Mouse (Mus musculus) midbrain, embryonic 12.5 days (tissue): ENCODE measurements around the gene Agap1. TPM values are rescaled to one million over a fixed set of nuclear protein-coding genes. Genes with fewer than 3 reads are reported as not detected.

ENCODE experiments used
- ATAC-seq: fragments of 200-750 bp; cut with Nextera tagmentation; 2 replicates; pipeline ENCODE4 v1.8.0; 2017; ENCODE audit warnings: low read depth, moderate TSS enrichment, moderate library complexity; ENCODE audit not compliant: low FRiP score
- H3K27ac ChIP-seq: fragments of 300-500 bp; sonication (generic); replicated peaks from 2 replicates; pipeline ENCODE4 v1.5.1; 2016; ENCODE audit warnings: mild to moderate bottlenecking
- H3K27me3 ChIP-seq: fragments of 300-500 bp; sonication (generic); 2 replicates; pipeline ENCODE4 v1.6.1; 2016; ENCODE audit warnings: mild to moderate bottlenecking
- H3K36me3 ChIP-seq: fragments of 300-500 bp; sonication (generic); 2 replicates; pipeline ENCODE4 v1.6.1; 2016
- H3K4me1 ChIP-seq: fragments of 300-500 bp; sonication (generic); 2 replicates; pipeline ENCODE4 v1.6.1; 2016
- H3K4me2 ChIP-seq: fragments of 300-500 bp; sonication (generic); replicated peaks from 2 replicates; pipeline ENCODE4 v1.6.1; 2016; ENCODE audit warnings: mild to moderate bottlenecking, moderate library complexity
- H3K4me3 ChIP-seq: fragments of 300-500 bp; sonication (generic); 2 replicates; pipeline ENCODE4 v1.5.1; 2016; ENCODE audit warnings: mild to moderate bottlenecking
- H3K9ac ChIP-seq: fragments of 300-500 bp; sonication (generic); replicated peaks from 2 replicates; pipeline ENCODE4 v1.6.1; 2016; ENCODE audit warnings: mild to moderate bottlenecking, moderate library complexity
- H3K9me3 ChIP-seq: fragments of 300-500 bp; sonication (generic); 2 replicates; pipeline ENCODE4 v1.6.1; 2016; ENCODE audit warnings: mild to moderate bottlenecking
- WGBS: fragments of 180-500 bp; shearing (Covaris S2); methylation state at CpG from one replicate; pipeline ENCODE4 v1.1.7; 2016; 5-methylcytosine and 5-hydroxymethylcytosine counted together
- polyA plus RNA-seq: library from polyadenylated mRNA; unstranded; fragments of >200 nt; fragmentation: Nextera tagmentation; extraction: Ambion mirVana; gene quantifications from 2 replicates; pipeline ENCODE4 v1.2.1, GENCODE M21; 2016

Agap1 gene
- polyA plus RNA-seq, 1 experiment from 2014 or later: 61.9 TPM

DNA sequence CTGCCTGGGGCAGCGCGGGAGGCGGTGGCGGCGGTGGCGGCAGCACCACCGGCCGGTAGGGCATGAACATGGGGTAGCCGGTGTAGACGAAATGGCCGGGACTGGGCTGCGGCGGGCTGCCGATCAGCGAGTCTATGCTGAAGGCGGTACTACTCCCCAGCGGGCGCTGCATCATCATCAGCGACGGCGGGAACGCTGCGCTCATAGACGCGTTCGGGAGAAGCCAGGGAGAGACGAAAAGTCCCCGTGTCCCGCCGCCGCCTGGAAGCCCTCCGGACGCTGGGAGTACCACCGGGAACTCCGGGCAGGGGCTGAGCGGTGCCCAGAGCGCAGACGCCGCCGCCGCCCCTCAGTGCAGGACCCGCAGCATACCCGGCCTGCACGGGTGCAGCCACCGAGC, 475.9 kb downstream of the Agap1 start:
- no peaks in the 10 kb centered on the region for H3K9me3 ChIP-seq
- H3K4me2 ChIP-seq: peak overlapping the region; percentile 63
- H3K36me3 ChIP-seq: no peaks in the 10 kb centered on the region
- peaks cover 69% of the 10 kb centered on the region for H3K4me1 ChIP-seq
- ATAC-seq: 0 out of 2 replicates have a peak, but pooled peaks have one; percentile 8
- peak overlapping the region; percentile 43 for H3K4me3 ChIP-seq
- H3K9ac ChIP-seq: peak overlapping the region; percentile 37; the same call in 1 of the 2 replicates
- H3K27ac ChIP-seq: peak overlapping the region; percentile 39; the same call in 1 of the 2 replicates
- under 1% methylated on average over 45 of the region's 45 CpGs for WGBS
- H3K27me3 ChIP-seq: peaks cover 96% of the 10 kb centered on the region

DNA sequence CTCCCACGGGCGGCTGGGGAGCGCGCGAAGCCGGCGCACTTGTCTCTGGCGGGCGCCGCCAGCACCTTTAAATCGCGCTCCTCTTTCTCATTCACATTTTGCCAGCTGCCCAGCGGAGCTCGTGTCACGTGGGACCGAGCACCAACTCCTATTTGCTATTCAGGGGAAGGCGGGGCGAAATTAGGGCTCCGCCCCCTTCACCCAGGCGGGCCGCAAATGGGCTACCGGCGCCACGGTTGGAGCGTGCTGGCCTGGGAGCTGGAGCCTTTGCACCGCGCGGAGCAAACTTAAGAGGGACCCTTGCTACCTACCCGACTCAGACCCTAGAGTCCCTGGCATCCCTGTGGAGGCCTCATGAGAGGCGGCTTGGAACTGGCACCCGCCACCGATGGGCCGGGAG, 476.5 kb downstream of the Agap1 start, which contains the start of gene Gbx2:
Gbx2 (minus strand) TSS at position 60 of the 400 bp plus-strand sequence.
- Histone ChIP-seq H3K27me3 (peaks cover 96% of the 10 kb centered on the region), H3K4me2 (peak within 1 kb of the TSS; percentile 63), H3K4me1 (peaks cover 74% of the 10 kb centered on the region), H3K4me3 (peak within 1 kb of the TSS; percentile 43), H3K27ac (peak within 1 kb of the TSS; percentile 39), H3K36me3 (no peaks in the 10 kb centered on the region), H3K9me3 (no peaks in the 10 kb centered on the region), H3K9ac (peak within 1 kb of the TSS; percentile 37; the same call in 1 of the 2 replicates)
- 1% methylated on average over 33 of the region's 33 CpGs for WGBS
- ATAC-seq: peak; percentile 73

DNA sequence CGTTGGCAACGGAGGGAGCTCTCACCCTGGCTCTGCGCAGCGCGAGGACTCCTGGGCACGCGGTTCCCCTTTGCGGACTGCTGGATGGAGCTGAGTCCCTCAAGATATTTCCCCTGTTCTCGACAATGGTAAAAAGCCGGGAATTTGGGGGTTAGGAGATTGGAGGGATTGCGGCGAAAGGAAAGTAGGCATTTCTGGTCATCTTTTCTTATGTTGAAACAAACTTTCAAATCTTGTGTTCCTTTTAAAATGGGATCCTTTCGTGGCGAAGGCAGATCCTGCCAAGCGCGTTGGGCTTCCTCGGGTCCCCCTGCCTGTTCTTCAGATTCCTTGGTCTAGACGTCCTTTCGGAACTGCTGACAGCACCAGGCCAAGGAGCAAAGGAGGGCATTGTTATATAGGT, 477.4 kb downstream of the Agap1 start:
- peak overlapping the region; percentile 43 for H3K4me3 ChIP-seq
- no peaks in the 10 kb centered on the region for H3K36me3 ChIP-seq
- H3K4me1 ChIP-seq: peaks cover 71% of the 10 kb centered on the region
- WGBS: 1% methylated on average over 19 of the region's 19 CpGs
- ATAC-seq: no peak
- H3K4me2 ChIP-seq: peak overlapping the region; percentile 63
- no peak overlapping the region for H3K27ac ChIP-seq
- H3K9me3 ChIP-seq: no peaks in the 10 kb centered on the region
- peaks cover 96% of the 10 kb centered on the region for H3K27me3 ChIP-seq
- H3K9ac ChIP-seq: no peak overlapping the region

DNA sequence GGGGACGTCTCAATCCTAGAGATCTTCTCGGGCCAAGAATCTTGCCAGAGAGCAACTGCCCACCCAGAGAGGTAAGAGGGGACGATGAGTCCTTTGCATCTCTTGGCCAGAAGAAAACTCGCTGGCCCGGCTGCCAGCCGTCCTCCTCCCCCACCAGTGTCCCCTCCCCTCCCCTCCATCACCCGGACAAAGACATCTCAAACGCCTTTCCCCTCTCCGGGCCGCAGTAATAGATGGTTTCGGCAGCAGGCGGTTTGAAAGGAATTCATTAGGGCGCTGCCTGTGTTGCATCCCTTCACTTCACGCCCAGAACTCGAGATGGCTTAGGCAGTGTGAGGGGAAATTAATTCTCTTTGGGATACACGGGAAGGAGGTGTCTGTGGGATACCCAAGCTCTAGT, 478.0 kb downstream of the Agap1 start:
- under 1% methylated on average over 16 of the region's 16 CpGs for WGBS
- no peaks in the 10 kb centered on the region for H3K9me3 ChIP-seq
- H3K4me2 ChIP-seq: peak overlapping the region; percentile 63
- H3K4me3 ChIP-seq: 0 out of 2 replicates have a peak overlapping the region, but pooled peaks have one; percentile 5
- no peak overlapping the region for H3K9ac ChIP-seq
- peaks cover 66% of the 10 kb centered on the region for H3K4me1 ChIP-seq
- H3K36me3 ChIP-seq: no peaks in the 10 kb centered on the region
- H3K27me3 ChIP-seq: peaks cover 96% of the 10 kb centered on the region
- H3K27ac ChIP-seq: no peak overlapping the region
- ATAC-seq: no peak

DNA sequence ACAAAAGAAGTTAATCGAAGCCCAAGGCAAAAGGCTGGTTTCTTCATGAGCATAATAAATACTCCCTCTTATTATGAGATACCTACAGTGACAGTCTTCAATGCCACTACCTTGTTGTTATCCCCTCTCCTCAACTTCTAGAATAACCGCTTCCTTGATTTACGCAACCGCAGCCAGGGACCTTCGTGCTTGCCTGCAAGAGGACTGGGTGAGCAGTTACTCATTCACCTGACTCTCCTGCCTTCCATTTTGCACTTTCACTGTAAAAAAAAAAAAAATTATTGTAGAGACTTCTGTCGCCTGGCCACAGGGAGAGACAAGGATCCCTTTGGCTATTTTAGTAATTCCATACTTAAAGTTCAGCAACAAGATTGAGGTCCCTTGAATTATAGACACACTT, 478.4 kb downstream of the Agap1 start:
- Histone ChIP-seq H3K27me3 (peaks cover 96% of the 10 kb centered on the region), H3K36me3 (no peaks in the 10 kb centered on the region), H3K9ac (no peak overlapping the region), H3K9me3 (no peaks in the 10 kb centered on the region), H3K27ac (no peak overlapping the region), H3K4me3 (no peak overlapping the region), H3K4me1 (peaks cover 66% of the 10 kb centered on the region), H3K4me2 (peak overlapping the region; percentile 63; the same call in 1 of the 2 replicates)
- ATAC-seq: no peak
- whole genome bisulfite sequencing: 3% methylated on average over 6 of the region's 6 CpGs

DNA sequence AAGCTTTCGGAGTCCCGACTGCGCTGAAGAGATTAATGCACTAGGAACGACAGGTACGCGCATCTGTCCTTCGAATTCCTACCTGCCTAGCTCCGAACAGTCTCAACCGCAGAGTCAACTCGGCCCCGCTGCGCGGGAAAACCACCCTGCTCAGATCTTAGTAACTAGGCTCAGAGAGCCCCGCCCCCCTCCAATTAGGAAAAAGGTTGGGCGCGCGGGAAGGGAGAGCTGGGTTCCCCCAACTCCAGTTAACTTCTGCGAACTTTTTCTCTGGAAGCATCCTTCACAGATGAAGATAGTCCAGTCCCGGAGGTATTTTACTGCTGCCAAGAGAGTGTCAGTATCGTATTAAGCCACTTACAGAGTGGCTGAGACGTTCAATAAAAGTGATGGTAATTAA, 479.2 kb downstream of the Agap1 start:
- ATAC-seq: no peak
- Histone ChIP-seq H3K4me1 (peaks cover 61% of the 10 kb centered on the region), H3K4me3 (peak overlapping the region; percentile 7), H3K36me3 (no peaks in the 10 kb centered on the region), H3K4me2 (0 out of 2 replicates have a peak overlapping the region, but pooled peaks have one; percentile 0), H3K9me3 (no peaks in the 10 kb centered on the region), H3K27me3 (peaks cover 95% of the 10 kb centered on the region), H3K27ac (no peak overlapping the region), H3K9ac (no peak overlapping the region)
- under 1% methylated on average over 21 of the region's 21 CpGs for WGBS

DNA sequence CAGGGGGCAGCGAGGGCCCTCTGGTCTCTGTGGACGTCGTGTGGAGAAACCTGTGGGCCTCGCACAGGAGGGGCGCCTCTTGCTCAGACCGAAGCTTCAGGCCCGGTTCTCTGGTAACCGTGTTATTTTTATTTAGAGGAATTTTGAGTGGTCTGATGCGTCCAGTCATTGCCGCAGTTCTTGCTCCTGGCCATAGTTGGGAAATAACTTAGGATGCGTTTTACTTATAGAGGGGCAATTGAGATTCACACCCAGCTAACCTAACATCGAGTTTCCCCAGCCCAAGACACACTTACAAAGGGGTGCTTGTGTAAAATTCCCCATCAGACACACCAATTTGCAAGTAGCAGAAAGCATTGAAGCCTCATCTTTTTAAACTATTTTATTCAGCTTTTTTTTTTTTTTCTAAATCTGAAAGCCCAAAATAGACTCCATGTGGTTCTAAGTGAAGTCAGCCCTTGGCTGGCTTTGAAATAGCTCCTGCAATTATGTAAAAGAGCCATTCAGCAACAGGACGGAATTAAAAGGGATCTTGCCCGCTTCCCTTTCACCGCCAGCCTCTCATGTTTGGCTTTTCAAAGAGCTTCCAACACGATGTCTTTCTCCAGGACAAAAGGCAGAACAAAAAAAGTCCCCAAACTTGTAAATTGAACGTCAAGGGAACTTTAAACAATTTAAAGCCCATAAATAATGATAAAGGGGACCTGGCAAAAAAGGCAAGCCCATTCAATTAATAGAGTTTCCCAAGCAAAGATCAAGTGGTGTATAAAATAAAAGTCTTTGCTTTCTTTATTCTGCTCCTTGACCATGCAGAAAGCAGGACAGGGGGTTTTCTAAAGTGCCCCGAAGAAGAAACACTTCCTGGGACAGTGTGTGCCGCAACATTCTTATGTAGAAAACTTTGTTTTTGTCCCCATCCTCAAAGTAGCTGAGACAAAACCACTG, 480.0 kb downstream of the Agap1 start:
- 2% methylated on average over 19 of the region's 19 CpGs for WGBS
- ATAC-seq: no peak
- Histone ChIP-seq H3K4me1 (peaks cover 56% of the 10 kb centered on the region), H3K9ac (no peak overlapping the region), H3K27me3 (peaks cover 95% of the 10 kb centered on the region), H3K9me3 (no peaks in the 10 kb centered on the region), H3K4me2 (peak overlapping the region; percentile 19; the same call in 1 of the 2 replicates), H3K36me3 (no peaks in the 10 kb centered on the region), H3K27ac (no peak overlapping the region), H3K4me3 (peak overlapping the region; percentile 7; the same call in 1 of the 2 replicates)

DNA sequence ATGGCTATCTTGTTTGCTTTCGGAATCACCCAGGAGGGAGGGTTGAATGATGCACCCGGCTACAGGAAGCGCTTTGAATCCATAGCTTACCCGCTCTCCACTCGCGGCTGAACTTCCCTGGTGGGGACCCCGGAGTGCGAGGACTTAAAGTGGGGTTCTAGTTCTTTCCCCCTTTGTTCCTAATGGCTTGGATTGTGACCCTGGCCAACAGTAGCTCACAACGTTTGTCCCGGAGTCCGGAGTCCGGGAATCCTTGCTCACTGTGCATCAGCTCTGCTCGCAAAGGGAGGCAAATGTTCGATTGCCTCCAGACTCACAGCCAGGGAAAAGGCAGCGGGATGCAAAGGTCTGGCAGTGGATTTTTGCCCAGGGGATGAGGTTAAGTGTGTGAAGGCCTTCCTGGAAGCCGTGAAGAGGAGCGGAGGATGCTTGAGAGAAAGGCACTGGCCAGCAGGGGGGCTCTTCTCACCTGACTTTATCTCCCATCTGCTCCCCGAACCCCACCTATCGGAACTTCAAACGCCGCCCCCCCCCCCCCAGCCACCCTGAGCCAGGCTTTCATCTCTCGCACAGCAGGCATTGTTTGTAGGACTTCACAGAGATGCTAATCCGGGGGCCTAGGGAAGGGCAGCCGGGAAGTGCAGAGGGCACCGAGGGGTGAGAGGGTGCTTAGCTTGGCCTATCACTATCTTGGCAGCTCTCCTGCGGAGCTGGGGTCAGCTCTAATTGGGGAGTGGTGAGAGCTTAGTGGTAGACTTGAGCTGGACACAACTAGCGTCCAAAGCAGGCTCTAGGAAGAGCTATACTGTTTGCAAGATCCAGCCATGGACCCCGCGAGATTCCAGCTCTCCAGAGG, 481.1 kb downstream of the Agap1 start:
- H3K4me2 ChIP-seq: peak overlapping the region; percentile 19
- H3K4me3 ChIP-seq: no peak overlapping the region
- WGBS: 1% methylated on average over 28 of the region's 29 CpGs
- peaks cover 93% of the 10 kb centered on the region for H3K27me3 ChIP-seq
- H3K27ac ChIP-seq: no peak overlapping the region
- H3K9ac ChIP-seq: no peak overlapping the region
- H3K9me3 ChIP-seq: no peaks in the 10 kb centered on the region
- no peaks in the 10 kb centered on the region for H3K36me3 ChIP-seq
- peaks cover 45% of the 10 kb centered on the region for H3K4me1 ChIP-seq
- ATAC-seq: no peak

DNA sequence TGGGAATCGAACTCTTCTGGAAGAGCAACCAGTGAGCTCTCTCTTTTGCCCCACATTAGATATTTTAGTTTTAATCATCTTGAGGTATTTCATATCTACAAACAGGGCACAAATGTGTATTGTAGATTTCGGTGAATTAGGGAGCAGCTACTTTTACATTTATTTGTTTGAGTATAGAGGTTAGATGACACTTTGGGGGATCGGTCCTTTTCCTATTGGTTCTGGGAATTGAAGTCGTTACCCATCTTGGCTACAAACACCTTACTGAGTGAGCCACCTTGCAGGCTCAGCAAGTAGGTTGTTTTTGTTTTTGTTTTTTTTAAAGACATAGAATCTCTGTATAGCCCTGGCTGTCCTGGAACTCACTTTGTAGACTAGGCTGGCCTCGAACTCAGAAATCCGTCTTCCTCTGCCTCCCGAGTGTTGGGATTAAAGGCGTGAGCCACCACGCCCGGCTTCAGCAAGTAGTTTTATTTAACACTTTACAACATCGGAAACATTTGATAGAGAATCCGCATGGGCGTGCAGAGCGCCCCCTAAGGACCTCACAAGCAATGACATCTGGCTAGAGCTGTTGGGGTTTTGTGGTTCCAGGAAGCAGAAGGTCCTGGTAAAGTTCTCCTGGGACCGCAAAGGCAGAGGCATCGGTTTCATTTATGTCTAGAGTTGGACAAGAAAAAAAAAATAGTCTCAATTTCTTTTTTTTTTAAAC, 484.4 kb downstream of the Agap1 start:
- no peaks in the 10 kb centered on the region for H3K9me3 ChIP-seq
- 21% methylated on average over 16 of the region's 16 CpGs for WGBS
- H3K27me3 ChIP-seq: peaks cover 85% of the 10 kb centered on the region
- no peak overlapping the region for H3K9ac ChIP-seq
- no peak overlapping the region for H3K4me3 ChIP-seq
- H3K4me1 ChIP-seq: peaks cover 32% of the 10 kb centered on the region
- ATAC-seq: no peak
- H3K36me3 ChIP-seq: no peaks in the 10 kb centered on the region
- H3K27ac ChIP-seq: no peak overlapping the region
- no peak overlapping the region for H3K4me2 ChIP-seq

DNA sequence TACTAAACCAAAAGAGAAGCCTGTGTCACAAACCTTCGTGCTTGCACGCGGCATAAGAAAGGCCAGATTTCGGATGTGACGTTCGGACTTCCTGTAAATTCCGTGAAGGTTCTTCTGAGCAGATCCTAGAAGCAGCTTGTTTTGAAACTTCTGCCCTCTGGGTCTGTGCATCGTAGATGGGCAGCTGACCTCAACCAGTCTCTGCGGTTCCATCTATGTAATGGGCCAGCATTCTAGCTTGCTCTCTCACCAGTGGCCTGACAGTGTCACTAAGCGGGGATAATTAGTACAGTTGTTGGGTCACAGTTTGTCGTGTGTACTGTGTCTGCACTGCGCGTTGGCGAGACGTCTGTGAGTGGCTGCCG, 485.0 kb downstream of the Agap1 start:
- 23% methylated on average over 16 of the region's 16 CpGs for WGBS
- H3K27me3 ChIP-seq: peaks cover 85% of the 10 kb centered on the region
- H3K4me1 ChIP-seq: peaks cover 29% of the 10 kb centered on the region
- no peak overlapping the region for H3K4me2 ChIP-seq
- H3K9ac ChIP-seq: no peak overlapping the region
- H3K4me3 ChIP-seq: no peak overlapping the region
- no peak overlapping the region for H3K27ac ChIP-seq
- no peaks in the 10 kb centered on the region for H3K36me3 ChIP-seq
- ATAC-seq: no peak
- no peaks in the 10 kb centered on the region for H3K9me3 ChIP-seq

DNA sequence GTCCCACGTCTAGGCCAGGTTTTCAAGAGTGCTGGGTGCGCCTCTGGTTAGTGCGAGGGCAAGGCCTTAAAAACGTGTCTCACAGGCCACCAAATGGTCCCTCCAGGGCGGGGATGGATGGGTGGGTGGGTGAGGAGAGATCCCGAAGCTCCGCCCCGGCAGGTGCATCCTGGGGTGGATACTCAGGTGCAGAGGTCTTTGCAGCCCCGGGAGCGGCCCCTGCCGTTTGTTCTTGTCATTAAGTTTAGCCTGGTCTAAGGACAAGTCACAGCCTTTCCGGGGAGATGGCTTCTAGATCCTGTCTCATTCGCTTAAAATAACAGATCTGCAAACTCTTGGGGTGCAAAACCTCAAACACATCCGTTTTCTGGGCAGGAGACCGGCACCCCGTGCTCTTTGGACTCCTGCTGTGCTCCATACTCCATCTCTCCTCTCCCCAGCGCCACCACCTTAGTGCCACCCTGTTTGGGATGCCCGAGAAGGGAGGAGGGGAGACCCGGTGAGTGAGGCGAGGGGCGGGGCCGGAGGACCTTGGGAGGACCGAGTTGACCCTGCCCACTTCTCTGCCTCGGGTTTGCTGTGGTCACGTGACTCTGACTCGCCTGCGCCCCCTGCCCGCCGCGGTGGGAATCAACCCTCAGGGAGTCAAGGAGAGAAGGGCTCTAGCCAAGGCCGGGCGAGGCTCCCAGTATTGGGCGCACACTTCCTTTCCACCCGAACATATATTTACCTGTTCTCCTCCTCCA, 485.5 kb downstream of the Agap1 start:
- ATAC-seq: 0 out of 2 replicates have a peak, but pooled peaks have one; percentile 19
- Histone ChIP-seq H3K36me3 (no peaks in the 10 kb centered on the region), H3K4me2 (0 out of 2 replicates have a peak overlapping the region, but pooled peaks have one; percentile 4), H3K9me3 (no peaks in the 10 kb centered on the region), H3K9ac (no peak overlapping the region), H3K27me3 (peaks cover 85% of the 10 kb centered on the region), H3K27ac (no peak overlapping the region), H3K4me3 (no peak overlapping the region), H3K4me1 (peaks cover 28% of the 10 kb centered on the region)
- 5% methylated on average over 34 of the region's 34 CpGs for WGBS
